Mouse (Mus musculus) brain, embryonic 14.5 days (tissue): ENCODE data around the gene Spata20.

Experiments used
- CTCF ChIP-seq: fragments of 200-500 bp; IDR thresholded peaks from 2 replicates; pipeline ENCODE4 v1.5.1; 2012; ENCODE audit warnings: inconsistent platforms, mild to moderate bottlenecking, moderate library complexity, borderline replicate concordance; ENCODE audit not compliant: insufficient read depth, insufficient read length; ENCODE audit errors: extremely low read depth
- POLR2A ChIP-seq: fragments of 200-500 bp; IDR thresholded peaks from 2 replicates; pipeline ENCODE4 v1.6.1; 2012; ENCODE audit warnings: mild to moderate bottlenecking, inconsistent platforms, borderline replicate concordance; ENCODE audit not compliant: poor library complexity, insufficient read depth, insufficient read length, severe bottlenecking; ENCODE audit errors: extremely low read depth

GRCm38 (mm10) chr11:94457001-94457400 lies 29.0 kb downstream of the Spata20 start:
- no peak for TF ChIP-seq CTCF
- no peak for TF ChIP-seq POLR2A
